Mouse (Mus musculus): ENCODE results near the gene Ndufaf3. TPM values are rescaled to one million over a fixed set of nuclear protein-coding genes. Genes with fewer than 3 reads are reported as not detected.

Gene Ndufaf3
- polyA plus RNA-seq, 1 experiment from 2014 or later, result 52.1 TPM

DNA sequence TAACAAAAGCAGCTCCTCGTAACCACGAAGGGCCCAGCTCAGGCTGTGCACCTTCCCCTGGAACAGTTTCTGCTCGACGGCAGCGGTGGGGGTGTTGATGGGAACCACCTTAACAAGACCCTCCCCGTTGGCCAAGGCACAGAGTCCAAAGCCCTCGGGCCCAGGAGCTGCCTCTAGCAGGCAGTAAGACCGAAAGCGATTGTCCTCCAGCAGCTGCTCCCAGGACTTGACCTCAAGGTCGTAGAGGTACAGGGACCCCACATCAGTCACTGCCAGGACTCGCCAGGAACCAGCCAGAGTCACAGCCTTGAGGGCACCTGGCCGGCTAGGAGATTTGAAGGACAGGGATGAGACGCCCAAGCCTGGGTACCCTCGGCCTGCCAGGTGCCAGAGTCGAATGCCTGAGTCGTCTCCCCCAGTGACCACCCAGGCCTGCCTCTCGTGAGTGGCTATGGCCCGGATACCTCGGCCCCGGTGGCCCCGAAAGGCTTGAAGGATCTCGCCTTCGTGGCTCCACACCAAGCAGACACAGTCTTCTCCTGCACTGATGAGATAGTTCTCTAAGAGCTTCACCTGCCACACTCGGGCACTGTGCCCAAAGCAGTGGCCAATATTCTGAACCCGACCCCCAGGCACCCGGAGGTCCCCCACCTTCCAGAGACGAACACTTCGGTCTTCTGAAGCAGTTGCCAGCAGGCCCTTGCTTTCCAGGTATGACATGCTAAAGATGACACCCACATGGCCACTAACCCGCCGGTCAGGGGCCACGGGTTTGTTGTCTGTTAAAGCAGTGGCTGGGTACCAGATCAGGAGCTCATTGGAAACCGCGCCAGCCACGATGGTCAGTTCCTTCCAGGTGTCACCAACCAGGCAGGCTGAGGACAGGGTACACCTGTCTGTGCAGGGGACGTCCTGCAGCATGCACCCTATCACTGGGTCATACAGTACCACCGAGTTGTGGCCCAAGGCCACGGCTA, 8.4 kb upstream of the Ndufaf3 start:
- 85% methylated on average over 37 of the region's 37 CpGs for WGBS
- Histone ChIP-seq H3K9ac (ENCODE audit: low read length) (no peak overlapping the region), H3K36me3 (ENCODE audit: control insufficient read depth, insufficient read depth, low read length) (peaks cover 28% of the 10 kb centered on the region), H3K9me3 (ENCODE audit: control insufficient read depth, low read length) (no peaks in the 10 kb centered on the region), H3K4me2 (ENCODE audit: low read depth) (peak overlapping the region; percentile 10; the same call in 1 of the 2 replicates), H3K27me3 (ENCODE audit: control insufficient read depth, insufficient read depth, low read length) (no peaks in the 10 kb centered on the region), H3K4me3 (ENCODE audit: low read depth, low read length) (no peak overlapping the region), H3K4me1 (ENCODE audit: control insufficient read depth, insufficient read depth, low read length) (peaks cover 28% of the 10 kb centered on the region), H3K27ac (ENCODE audit: low read depth, low read length) (no peak overlapping the region)
- DNase-seq (ENCODE audit: low spot score), result no peak
- ATAC-seq (ENCODE audit: insufficient read depth, low FRiP score, low TSS enrichment), result no peak

GRCm38 (mm10) chr9:108574921-108575320, 7.7 kb upstream of the Ndufaf3 start:
- no peak overlapping the region for H3K9ac ChIP-seq (ENCODE audit: low read length)

GRCm38 (mm10) chr9:108573774-108574690, 6.8 kb upstream of the Ndufaf3 start:
- no peak overlapping the region for H3K4me2 ChIP-seq (ENCODE audit: low read depth)
- no peak overlapping the region for H3K27ac ChIP-seq (ENCODE audit: low read depth, low read length)
- peaks cover 28% of the 10 kb centered on the region for H3K36me3 ChIP-seq (ENCODE audit: control insufficient read depth, insufficient read depth, low read length)
- 53% methylated on average over 26 of the region's 26 CpGs for WGBS
- no peaks in the 10 kb centered on the region for H3K9me3 ChIP-seq (ENCODE audit: control insufficient read depth, low read length)
- no peak overlapping the region for H3K4me3 ChIP-seq (ENCODE audit: low read depth, low read length)
- no peak overlapping the region for H3K9ac ChIP-seq (ENCODE audit: low read length)
- no peaks in the 10 kb centered on the region for H3K27me3 ChIP-seq (ENCODE audit: control insufficient read depth, insufficient read depth, low read length)
- peaks cover 35% of the 10 kb centered on the region for H3K4me1 ChIP-seq (ENCODE audit: control insufficient read depth, insufficient read depth, low read length)
- peak; percentile 81 for DNase-seq (ENCODE audit: low spot score)
- ATAC-seq (ENCODE audit: insufficient read depth, low FRiP score, low TSS enrichment), result no peak

More at GRCm38 (mm10) chr9:108574921-108575320, 7.7 kb upstream of the Ndufaf3 start:
- Histone ChIP-seq H3K27ac (ENCODE audit: low read depth, low read length) (no peak overlapping the region), H3K9me3 (ENCODE audit: control insufficient read depth, low read length) (no peaks in the 10 kb centered on the region), H3K36me3 (ENCODE audit: control insufficient read depth, insufficient read depth, low read length) (peaks cover 28% of the 10 kb centered on the region), H3K27me3 (ENCODE audit: control insufficient read depth, insufficient read depth, low read length) (no peaks in the 10 kb centered on the region), H3K4me1 (ENCODE audit: control insufficient read depth, insufficient read depth, low read length) (peaks cover 34% of the 10 kb centered on the region), H3K4me3 (ENCODE audit: low read depth, low read length) (no peak overlapping the region), H3K4me2 (ENCODE audit: low read depth) (peak overlapping the region; percentile 10; the same call in 1 of the 2 replicates)
- DNase-seq (ENCODE audit: low spot score) (no peak), ATAC-seq (ENCODE audit: insufficient read depth, low FRiP score, low TSS enrichment) (no peak)
- 88% methylated on average over 12 of the region's 12 CpGs for WGBS

DNA sequence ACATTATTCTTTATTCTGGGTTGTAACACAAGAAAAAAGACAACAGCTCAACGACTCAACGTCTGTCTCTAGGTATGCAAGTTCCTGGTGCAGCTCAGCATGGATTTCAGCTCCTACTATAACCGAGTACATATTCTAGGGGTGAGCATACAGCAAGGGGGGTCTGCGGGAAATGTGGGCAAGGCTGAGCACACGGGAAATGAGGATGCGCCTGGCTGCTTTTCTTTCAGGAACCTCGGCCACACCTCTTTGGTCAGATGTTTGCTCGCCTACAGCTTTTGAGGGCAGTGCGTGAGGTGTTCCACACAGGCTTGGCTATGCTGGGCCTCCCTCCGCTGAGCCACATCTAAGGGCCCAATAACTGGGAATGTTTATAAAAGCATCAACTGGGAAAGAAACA, 5.1 kb upstream of the Ndufaf3 start:
- Histone ChIP-seq H3K4me1 (ENCODE audit: control insufficient read depth, insufficient read depth, low read length) (peaks cover 37% of the 10 kb centered on the region), H3K27ac (ENCODE audit: low read depth, low read length) (no peak overlapping the region), H3K4me3 (ENCODE audit: low read depth, low read length) (no peak overlapping the region), H3K9ac (ENCODE audit: low read length) (no peak overlapping the region), H3K9me3 (ENCODE audit: control insufficient read depth, low read length) (no peaks in the 10 kb centered on the region), H3K4me2 (ENCODE audit: low read depth) (no peak overlapping the region), H3K36me3 (ENCODE audit: control insufficient read depth, insufficient read depth, low read length) (peaks cover 28% of the 10 kb centered on the region), H3K27me3 (ENCODE audit: control insufficient read depth, insufficient read depth, low read length) (no peaks in the 10 kb centered on the region)
- no peak for DNase-seq (ENCODE audit: low spot score)
- WGBS, result 91% methylated on average over 10 of the region's 10 CpGs
- ATAC-seq (ENCODE audit: insufficient read depth, low FRiP score, low TSS enrichment), result no peak

DNA sequence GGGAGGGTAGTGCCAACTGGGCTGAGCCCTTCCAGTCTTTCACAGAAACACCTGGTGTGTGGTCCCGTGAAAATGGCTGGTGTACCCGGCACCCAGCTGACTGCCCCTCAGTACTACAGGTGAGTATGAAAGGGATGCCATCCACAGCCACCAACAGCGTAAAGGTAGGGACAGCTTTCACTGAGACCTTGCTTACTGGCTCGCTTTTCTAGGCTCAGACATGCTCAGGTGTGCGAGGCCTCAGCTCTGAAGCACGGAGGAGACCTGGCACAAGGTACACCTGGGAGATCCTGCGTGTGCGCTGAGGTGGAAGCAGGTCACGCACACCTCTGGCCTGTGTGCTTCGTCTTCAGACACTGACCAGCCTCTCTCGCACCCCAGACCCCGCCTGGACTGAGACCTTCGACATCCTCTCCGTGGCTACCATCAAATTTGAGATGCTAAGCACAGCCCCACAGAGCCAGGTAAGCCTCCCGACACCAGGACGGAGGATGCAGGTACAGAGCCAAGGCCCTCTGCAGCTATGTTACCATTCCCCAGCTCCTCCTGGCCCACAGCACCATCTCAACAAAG, 4.3 kb upstream of the Ndufaf3 start:
- Histone ChIP-seq H3K4me2 (ENCODE audit: low read depth) (no peak overlapping the region), H3K9ac (ENCODE audit: low read length) (no peak overlapping the region), H3K27me3 (ENCODE audit: control insufficient read depth, insufficient read depth, low read length) (no peaks in the 10 kb centered on the region), H3K4me3 (ENCODE audit: low read depth, low read length) (no peak overlapping the region), H3K27ac (ENCODE audit: low read depth, low read length) (no peak overlapping the region), H3K36me3 (ENCODE audit: control insufficient read depth, insufficient read depth, low read length) (peaks cover 28% of the 10 kb centered on the region), H3K9me3 (ENCODE audit: control insufficient read depth, low read length) (no peaks in the 10 kb centered on the region), H3K4me1 (ENCODE audit: control insufficient read depth, insufficient read depth, low read length) (peaks cover 31% of the 10 kb centered on the region)
- no peak for DNase-seq (ENCODE audit: low spot score)
- WGBS, result 99% methylated on average over 16 of the region's 16 CpGs
- ATAC-seq (ENCODE audit: insufficient read depth, low FRiP score, low TSS enrichment), result no peak

DNA sequence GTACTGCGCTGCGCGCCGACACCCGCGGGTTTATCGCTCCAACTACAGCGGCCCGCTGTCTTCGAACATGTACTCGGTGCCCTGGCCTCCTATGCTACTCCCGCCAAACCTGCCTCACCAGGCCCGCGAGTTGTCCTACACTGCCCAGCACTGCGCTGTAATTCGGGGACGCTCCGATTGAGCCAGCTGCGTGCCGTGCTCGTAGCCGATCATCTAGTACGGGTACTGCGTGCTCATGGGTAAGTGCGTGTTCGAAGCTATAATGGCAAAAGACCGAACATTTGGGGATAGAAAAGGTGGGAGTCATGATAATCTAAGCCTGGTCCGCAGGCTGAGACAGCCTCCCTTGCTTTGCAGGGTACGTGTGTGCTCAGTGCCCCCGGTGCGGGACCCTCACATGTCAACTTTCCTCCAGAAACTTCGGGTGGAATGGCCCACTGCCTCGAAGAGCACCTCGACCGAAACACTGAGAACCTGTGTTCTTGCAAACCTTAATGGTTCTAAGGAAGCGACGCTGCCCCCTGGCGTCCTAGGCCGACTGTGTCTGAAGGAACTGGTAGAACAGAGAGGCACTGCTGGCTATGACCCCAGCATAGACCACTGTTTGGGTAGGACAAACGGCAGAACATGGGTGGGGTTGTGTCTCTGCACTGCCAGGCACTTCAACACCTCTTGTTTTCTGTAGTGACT, 3.1 kb upstream of the Ndufaf3 start:
- H3K4me3 ChIP-seq (ENCODE audit: low read depth, low read length), result peak overlapping the region; percentile 68
- H3K9me3 ChIP-seq (ENCODE audit: control insufficient read depth, low read length), result no peaks in the 10 kb centered on the region
- H3K9ac ChIP-seq (ENCODE audit: low read length), result peak overlapping the region; percentile 67
- peak overlapping the region; percentile 99 for H3K4me2 ChIP-seq (ENCODE audit: low read depth)
- WGBS, result 3% methylated on average over 40 of the region's 40 CpGs
- 0 out of 2 replicates have a peak overlapping the region, but pooled peaks have one; percentile 39 for H3K27ac ChIP-seq (ENCODE audit: low read depth, low read length)
- peak; percentile 13; the same call in 1 of the 2 replicates for ATAC-seq (ENCODE audit: insufficient read depth, low FRiP score, low TSS enrichment)
- DNase-seq (ENCODE audit: low spot score), result peak; percentile 85
- H3K4me1 ChIP-seq (ENCODE audit: control insufficient read depth, insufficient read depth, low read length), result peaks cover 33% of the 10 kb centered on the region
- H3K27me3 ChIP-seq (ENCODE audit: control insufficient read depth, insufficient read depth, low read length), result no peaks in the 10 kb centered on the region
- H3K36me3 ChIP-seq (ENCODE audit: control insufficient read depth, insufficient read depth, low read length), result peaks cover 26% of the 10 kb centered on the region

DNA sequence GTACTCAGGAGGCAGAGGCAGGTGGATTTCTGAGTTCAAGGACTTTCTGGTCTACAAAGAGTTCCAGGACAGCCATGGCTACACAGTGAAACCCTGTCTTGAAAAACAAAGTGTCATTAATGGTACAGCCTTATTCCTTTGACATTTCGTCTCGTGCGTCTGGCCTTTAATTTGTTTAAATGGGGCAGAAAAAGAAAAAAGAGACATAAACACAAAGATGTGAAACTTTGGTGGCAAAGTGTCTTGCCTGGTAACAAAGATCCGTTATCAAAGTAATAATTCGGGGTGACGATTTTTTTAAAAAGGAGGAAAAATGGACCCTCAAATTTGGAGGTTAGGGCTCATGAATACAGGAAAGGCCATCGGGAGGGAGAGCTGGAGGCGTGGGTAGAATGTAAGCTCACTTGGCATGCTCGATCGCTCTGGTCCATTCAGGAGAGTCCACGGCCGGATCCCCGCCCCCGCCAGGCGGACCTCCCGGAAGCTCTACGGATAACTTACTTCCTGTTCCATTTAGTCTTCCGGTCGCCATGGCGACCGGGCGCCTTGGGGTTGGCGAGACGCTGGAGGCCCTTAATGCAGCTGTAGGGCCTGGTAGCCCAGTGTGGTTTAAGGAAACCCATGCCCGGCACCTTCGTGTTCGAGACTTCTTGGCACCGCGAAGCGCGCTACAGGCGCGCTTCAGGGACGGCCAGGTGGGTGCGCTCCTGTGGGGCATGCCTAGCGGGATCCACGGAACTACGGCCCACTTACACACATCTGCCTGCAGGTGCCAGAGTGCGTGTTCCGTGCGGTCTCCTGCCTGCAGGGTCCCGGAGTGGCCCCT, 2.4 kb upstream of the Ndufaf3 start, which contains the start of gene Dalrd3:
Gene Dalrd3, plus strand, starts transcription at position 506 of the 826 bp plus-strand sequence.
- H3K4me2 ChIP-seq (ENCODE audit: low read depth), result peak within 1 kb of the TSS; percentile 99
- H3K9me3 ChIP-seq (ENCODE audit: control insufficient read depth, low read length), result no peaks in the 10 kb centered on the region
- H3K4me1 ChIP-seq (ENCODE audit: control insufficient read depth, insufficient read depth, low read length), result peaks cover 33% of the 10 kb centered on the region
- 0 out of 2 replicates have a peak within 1 kb of the TSS, but pooled peaks have one; percentile 39 for H3K27ac ChIP-seq (ENCODE audit: low read depth, low read length)
- ATAC-seq (ENCODE audit: insufficient read depth, low FRiP score, low TSS enrichment) (peak; percentile 45), DNase-seq (ENCODE audit: low spot score) (peak; percentile 95)
- peak within 1 kb of the TSS; percentile 68 for H3K4me3 ChIP-seq (ENCODE audit: low read depth, low read length)
- no peaks in the 10 kb centered on the region for H3K27me3 ChIP-seq (ENCODE audit: control insufficient read depth, insufficient read depth, low read length)
- peak within 1 kb of the TSS; percentile 67 for H3K9ac ChIP-seq (ENCODE audit: low read length)
- 7% methylated on average over 42 of the region's 42 CpGs for WGBS
- peaks cover 21% of the 10 kb centered on the region for H3K36me3 ChIP-seq (ENCODE audit: control insufficient read depth, insufficient read depth, low read length)

Data from neural tube, embryonic 11.5 days (tissue).